Mouse (Mus musculus) layer of hippocampus, postnatal 14 days (tissue): Measurements from ENCODE around the gene Gm49368. TPM values are rescaled to one million over a fixed set of nuclear protein-coding genes. Genes with fewer than 3 reads are reported as not detected.
A peak's percentile ranks its signal among the peaks of the same experiment; 100 is the strongest.
"Not testable (repeated sequence)": the region's sequence is repeated elsewhere in the genome, so short reads cannot be mapped to it uniquely, and the experiment has no call there.

Experiments used
- DNase-seq, 2 experiments: peaks; one replicate each; pipeline ENCODE4 v3.0.0; 2021 to 2022; ENCODE audit warnings: low spot score in 2 of 2, mixed read lengths in 1 of 2
- long read RNA-seq, 2 experiments: library from polyadenylated mRNA; stranded (forward); transcript quantifications; one replicate each; pipeline ENCODE4 v2.0.0; 2021
- total RNA-seq, 2 experiments: library from RNA; stranded (reverse); gene quantifications; 2 replicates each; pipeline ENCODE4 v1.2.3; 2021

Gene Gm49368
- total RNA-seq = under 1 TPM in 1 of 2 experiments, not detected in 1; 0.12 TPM
- long read RNA-seq, experiment 1, partial matches to known transcripts = 0 of 1 reads
- long read RNA-seq, experiment 1, other reads (novel, unspliced or antisense) = 1 of 1 reads
- long read RNA-seq, experiment 2 = 0 reads

DNA sequence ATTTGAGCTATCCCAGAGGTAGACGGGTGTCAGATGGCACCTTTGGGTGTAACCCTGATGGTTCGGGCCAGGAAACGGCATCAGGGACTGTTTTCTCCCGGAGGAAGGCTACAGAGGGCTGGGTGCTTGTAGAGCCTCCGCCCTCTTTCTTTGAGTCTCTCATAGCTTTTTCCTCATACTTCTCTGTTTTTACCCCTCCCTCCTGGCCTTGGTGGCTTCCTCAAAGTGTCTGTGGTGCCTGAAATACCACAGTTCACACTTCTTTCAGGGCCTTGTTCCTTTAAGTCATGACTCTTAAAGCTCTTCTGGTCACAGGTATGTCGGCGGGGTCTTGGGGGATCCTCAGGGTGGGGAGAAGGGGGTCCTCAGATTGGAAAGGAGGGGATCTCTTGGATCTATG, at the start of gene Gm49368, which contains the start of gene Itgam:
Gm49368 (plus strand) TSS at position 228 of the 400 bp plus-strand sequence.
Itgam (plus strand) TSS at position 185 of the 400 bp plus-strand sequence.
- no peak for DNase-seq

GRCm38 (mm10) chr7:128013116-128013515, 49.4 kb upstream of the Gm49368 start:
- DNase-seq = no peak

DNA sequence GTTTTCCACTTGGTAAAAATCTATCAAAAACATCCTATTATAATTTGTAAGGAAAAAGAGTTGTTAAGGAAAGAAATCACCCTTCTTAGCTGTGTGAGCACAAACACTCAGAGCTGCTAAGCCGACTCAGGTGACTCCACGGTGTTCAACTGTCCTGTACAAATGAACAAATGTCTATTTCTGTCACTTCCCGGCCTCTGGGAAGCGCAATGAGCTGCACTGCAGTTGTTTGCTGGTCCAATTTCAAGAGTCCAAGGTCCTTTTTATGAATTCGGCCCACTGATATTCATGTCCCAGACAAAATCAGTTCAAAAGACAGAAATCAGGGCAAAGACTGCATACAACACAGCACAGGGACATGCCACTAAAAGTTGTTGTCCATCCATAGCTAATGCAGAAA, 46.3 kb upstream of the Gm49368 start:
- not testable (repeated sequence) for DNase-seq

- DNase-seq = no peak
Measured at GRCm38 (mm10) chr7:128016650-128017049, 45.8 kb upstream of the Gm49368 start.

GRCm38 (mm10) chr7:128018275-128018674, 44.2 kb upstream of the Gm49368 start:
- no peak for DNase-seq

- no peak for DNase-seq
Measured at GRCm38 (mm10) chr7:128019187-128019586, 43.3 kb upstream of the Gm49368 start.

DNA sequence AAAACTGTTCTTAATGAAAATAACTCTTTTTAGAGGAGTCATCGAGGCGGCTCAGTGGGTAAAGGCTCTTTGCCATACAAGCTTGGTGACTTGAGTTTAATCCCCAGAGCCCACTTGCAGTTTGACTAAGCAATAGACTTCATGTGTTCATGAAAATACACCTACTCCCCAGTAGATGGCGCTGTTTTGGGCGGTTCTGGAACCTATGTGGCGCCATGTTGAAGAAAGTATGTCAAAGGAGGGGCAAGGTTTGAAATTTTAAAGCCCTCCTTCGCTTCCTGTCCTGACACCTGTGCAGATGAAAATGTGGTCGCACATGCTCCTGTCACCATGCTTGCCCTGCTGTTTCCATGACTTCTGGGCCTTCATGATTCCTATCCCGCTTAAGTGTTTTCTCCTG, 39.5 kb upstream of the Gm49368 start:
- no peak for DNase-seq

DNA sequence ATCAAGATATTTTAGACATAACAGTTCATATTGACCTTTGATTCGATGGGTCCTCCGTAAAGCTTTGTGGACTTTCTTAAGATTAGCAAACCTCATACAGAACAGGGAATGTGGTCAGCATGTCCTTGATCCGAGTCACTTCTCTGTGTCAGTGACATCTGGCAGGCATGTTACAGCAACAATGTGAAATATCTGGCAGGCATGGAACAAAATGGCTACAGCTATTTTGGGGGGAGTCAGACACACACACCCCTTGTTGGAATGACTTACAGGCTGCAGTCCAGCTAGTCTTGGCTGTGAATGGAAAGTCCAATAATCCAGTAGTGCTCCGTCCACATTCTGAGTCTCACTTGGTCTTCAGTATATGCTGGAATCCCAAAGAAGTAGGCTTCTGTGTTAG, 38.9 kb upstream of the Gm49368 start:
- DNase-seq = no peak

GRCm38 (mm10) chr7:128024364-128024763, 38.1 kb upstream of the Gm49368 start:
- no peak for DNase-seq

GRCm38 (mm10) chr7:128024932-128025331, 37.6 kb upstream of the Gm49368 start:
- no peak for DNase-seq

GRCm38 (mm10) chr7:128025381-128025780, 37.1 kb upstream of the Gm49368 start:
- DNase-seq = no peak

DNA sequence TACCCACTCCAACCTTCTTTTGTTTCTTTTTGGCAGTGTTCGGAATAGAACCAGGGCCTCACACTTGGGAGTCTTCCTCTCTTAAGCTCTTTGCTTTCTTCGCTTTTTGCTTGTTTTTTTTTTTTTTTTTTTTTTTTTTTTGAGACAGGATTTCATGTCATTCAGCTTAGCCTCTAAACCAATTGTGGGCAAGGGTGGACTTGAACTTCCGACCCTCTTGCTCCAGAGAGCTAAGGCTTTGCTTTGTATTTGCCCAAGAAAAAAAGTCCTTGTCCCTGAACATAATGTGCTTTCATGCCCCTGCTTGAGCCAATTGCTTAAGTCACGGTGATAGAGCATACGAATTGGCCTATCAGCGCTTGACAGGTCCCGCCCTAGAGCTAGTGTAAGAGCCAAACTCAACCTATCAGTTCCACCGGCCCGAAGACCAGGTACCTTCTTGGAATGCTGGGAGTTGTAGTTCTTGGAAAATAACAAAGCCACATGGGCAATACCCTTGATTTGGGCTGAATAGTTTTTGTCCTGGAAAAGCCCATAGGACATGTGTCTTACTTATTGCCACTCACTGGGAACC, 31.0 kb upstream of the Gm49368 start:
- DNase-seq = no peak

- DNase-seq = no peak
Measured at GRCm38 (mm10) chr7:128032290-128032988, 30.0 kb upstream of the Gm49368 start.

DNA sequence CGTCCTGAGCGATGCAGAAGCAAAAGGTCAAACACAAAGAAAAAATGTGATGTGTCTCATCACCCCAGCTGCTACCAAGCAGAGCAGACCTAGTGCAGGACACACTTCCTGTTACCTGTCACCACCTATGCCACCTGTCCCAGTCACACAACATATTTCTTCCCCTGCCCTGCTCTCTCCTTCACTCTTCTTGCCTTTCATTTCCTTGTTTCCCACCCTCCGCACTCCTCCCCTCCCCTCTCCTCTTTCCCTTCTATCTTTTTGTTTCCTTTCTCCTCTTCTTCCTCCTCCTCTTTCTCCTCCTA, 29.5 kb upstream of the Gm49368 start:
- no peak for DNase-seq

GRCm38 (mm10) chr7:128033616-128034015, 28.9 kb upstream of the Gm49368 start:
- no peak for DNase-seq

GRCm38 (mm10) chr7:128042161-128042820, 20.2 kb upstream of the Gm49368 start:
- not testable (repeated sequence) for DNase-seq

- peak in 1 of 2 experiments; percentile 12 for DNase-seq
Measured at GRCm38 (mm10) chr7:128044142-128044785, 18.2 kb upstream of the Gm49368 start.

- DNase-seq = no peak
Measured at GRCm38 (mm10) chr7:128045640-128046039, 16.8 kb upstream of the Gm49368 start.

DNA sequence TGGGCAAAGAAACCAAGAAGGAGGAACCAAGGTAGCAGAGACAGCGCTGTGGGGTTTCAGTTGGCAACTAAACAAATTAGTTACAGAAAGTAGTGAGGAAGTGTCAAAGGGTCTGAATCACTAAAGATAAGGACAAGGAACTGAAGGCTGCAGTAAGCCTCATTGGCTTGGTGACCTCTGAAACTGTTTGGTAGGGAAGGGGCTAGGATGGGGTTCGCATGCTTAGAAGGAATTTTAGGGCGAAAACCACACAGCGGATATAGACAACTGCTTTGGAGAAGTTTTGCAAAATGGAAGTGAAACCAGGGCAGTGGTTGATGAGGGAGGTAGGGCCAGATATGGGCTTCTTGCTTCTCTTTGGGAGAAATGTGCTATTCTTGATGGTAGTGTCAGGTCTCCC, 13.7 kb upstream of the Gm49368 start:
- DNase-seq = no peak

DNA sequence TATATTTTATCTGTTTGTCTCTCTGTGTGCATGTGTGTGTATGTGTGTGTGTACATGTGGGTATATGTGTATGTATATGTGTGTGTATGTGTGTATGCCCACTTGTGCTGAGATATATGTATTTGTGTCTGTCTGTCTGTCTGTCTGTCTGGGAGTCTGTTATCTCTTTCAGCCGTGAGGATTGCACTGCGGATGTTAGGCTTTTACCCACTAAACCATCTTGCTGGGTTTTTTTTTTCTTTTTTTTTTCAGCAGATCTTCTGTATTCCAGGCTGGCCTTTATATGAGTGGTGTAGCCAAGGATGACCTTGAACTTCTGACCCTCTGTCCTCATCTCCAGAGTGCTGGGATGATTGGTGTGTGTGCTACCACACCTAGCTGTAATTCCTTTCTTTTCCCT, 13.2 kb upstream of the Gm49368 start:
- DNase-seq = no peak

- no peak for DNase-seq
Measured at GRCm38 (mm10) chr7:128050739-128051138, 11.7 kb upstream of the Gm49368 start.

DNA sequence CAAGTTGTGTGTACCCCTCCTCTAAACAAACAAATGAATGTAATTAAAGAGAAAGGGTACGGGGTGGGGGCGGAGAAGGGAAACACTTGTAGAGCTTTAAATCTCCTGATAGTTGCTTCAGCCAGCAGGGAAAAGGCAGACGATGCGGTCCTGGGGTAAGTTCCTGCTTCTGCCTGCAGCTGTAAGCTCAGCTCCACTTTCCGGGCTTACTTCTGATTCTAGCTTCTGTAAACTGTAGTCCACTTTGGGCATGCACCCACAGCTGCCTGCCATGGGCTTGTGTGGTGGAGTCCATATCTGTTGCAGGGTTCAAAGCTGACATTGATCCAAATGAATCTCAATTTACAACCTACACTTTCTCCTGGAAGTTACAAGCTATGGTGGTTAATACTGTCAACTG, 9.4 kb upstream of the Gm49368 start:
- DNase-seq = peak in 1 of 2 experiments; percentile 12
